ENCODE assay signal across 32 mouse cellular contexts in the genomic region with DNA sequence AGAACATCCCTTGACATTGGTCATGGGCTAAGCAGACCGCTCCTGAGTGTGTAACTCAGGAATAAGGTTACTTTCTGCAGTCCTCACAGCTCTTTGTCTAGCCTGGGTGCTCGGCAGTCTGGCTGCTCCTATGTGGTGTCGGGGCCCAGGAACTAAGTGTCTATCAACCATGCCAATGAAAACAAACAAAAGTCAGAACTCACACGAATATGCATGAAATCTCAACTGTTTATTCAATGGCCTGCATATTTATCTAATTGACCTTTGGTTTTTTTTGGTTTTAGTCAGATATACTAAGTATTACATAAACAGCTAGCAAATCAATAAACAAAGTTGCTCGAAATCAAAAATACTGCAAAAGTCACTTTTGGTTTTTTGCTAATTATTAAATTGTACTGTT. TPM values are rescaled to one million over a fixed set of nuclear protein-coding genes. Genes with fewer than 3 reads are reported as not detected.
DNase-seq lines count a peak whose midpoint lies in the region; ATAC-seq and TF ChIP-seq lines count a peak whose summit lies in the region.
"Had no signal": no experiment of that assay in that cellular context is flagged by ENCODE, and none has a peak within 500 bp of the region (broad histone marks: within the 10 kb centered on the region; RNA-seq: fewer than 3 reads in every experiment).

No protein-coding gene starts in this region.

- H3K27me3 ChIP-seq in liver, adult 2 months (ENCODE audit: control insufficient read depth, insufficient read depth, low read length) = no peaks in the 10 kb centered on the region
- H3K27me3 ChIP-seq in liver, embryonic 12.5 days (replicated peaks) = no peaks in the 10 kb centered on the region
- no peaks in the 10 kb centered on the region for H3K27me3 ChIP-seq in midbrain, embryonic 11.5 days (ENCODE audit: control insufficient read depth, insufficient read depth, low read length)
- H3K27me3 ChIP-seq in midbrain, embryonic 10.5 days (ENCODE audit: low read depth, poor library complexity, severe bottlenecking) = no peaks in the 10 kb centered on the region
- H3K27me3 ChIP-seq: CH12.LX; embryonic facial prominence, embryonic 13.5 days; embryonic facial prominence, embryonic 15.5 days; forebrain, embryonic 12.5 days had no signal

- no peak overlapping the region for H3K4me2 ChIP-seq in liver, embryonic 12.5 days
- H3K4me2 ChIP-seq in midbrain, embryonic 11.5 days = no peak overlapping the region
- H3K4me2 ChIP-seq: embryonic facial prominence, embryonic 13.5 days; embryonic facial prominence, embryonic 15.5 days; forebrain, embryonic 12.5 days had no signal

- peak overlapping the region; percentile 18 for H3K9ac ChIP-seq in liver, adult 2 months (ENCODE audit: low read depth, low read length)
- H3K9ac ChIP-seq in liver, embryonic 12.5 days = no peak overlapping the region
- H3K9ac ChIP-seq in midbrain, embryonic 11.5 days (ENCODE audit: low read length) = no peak overlapping the region
- H3K9ac ChIP-seq: embryonic facial prominence, embryonic 13.5 days; embryonic facial prominence, embryonic 15.5 days; forebrain, embryonic 12.5 days had no signal

- ATAC-seq in liver, embryonic 12.5 days = no peak
- no peak for ATAC-seq in midbrain, embryonic 11.5 days (ENCODE audit: low FRiP score)
- ATAC-seq: CD4-positive, CD25-positive, alpha-beta regulatory T cell, adult 4 months; forebrain, embryonic 14.5 days; forebrain, embryonic 16.5 days had no signal

- no peak overlapping the region for H3K4me3 ChIP-seq in liver, adult 2 months (ENCODE audit: insufficient read depth, low read depth, low read length)
- H3K4me3 ChIP-seq in liver, embryonic 12.5 days = no peak overlapping the region
- H3K4me3 ChIP-seq in midbrain, embryonic 11.5 days (ENCODE audit: low read depth, low read length) = no peak overlapping the region
- H3K4me3 ChIP-seq in midbrain, embryonic 10.5 days = no peak overlapping the region
- H3K4me3 ChIP-seq: embryonic facial prominence, embryonic 13.5 days; embryonic facial prominence, embryonic 15.5 days; erythroblast, embryonic 14.5 days; forebrain, embryonic 10.5 days; forebrain, embryonic 12.5 days had no signal

- peaks cover 9% of the 10 kb centered on the region for H3K4me1 ChIP-seq in liver, adult 2 months (ENCODE audit: control insufficient read depth, insufficient read depth, low read length)
- no peaks in the 10 kb centered on the region for H3K4me1 ChIP-seq in liver, embryonic 12.5 days
- no peaks in the 10 kb centered on the region for H3K4me1 ChIP-seq in midbrain, embryonic 11.5 days (ENCODE audit: control insufficient read depth, insufficient read depth, low read length)
- H3K4me1 ChIP-seq in midbrain, embryonic 10.5 days = no peaks in the 10 kb centered on the region
- H3K4me1 ChIP-seq: embryonic facial prominence, embryonic 13.5 days; embryonic facial prominence, embryonic 15.5 days; forebrain, embryonic 10.5 days; forebrain, embryonic 12.5 days had no signal

- no peaks in the 10 kb centered on the region for H3K36me3 ChIP-seq in liver, adult 2 months (ENCODE audit: control insufficient read depth, insufficient read depth, low read length)
- H3K36me3 ChIP-seq in liver, embryonic 12.5 days = no peaks in the 10 kb centered on the region
- no peaks in the 10 kb centered on the region for H3K36me3 ChIP-seq in midbrain, embryonic 11.5 days (ENCODE audit: control insufficient read depth, insufficient read depth, low read length)
- no peaks in the 10 kb centered on the region for H3K36me3 ChIP-seq in midbrain, embryonic 10.5 days
- H3K36me3 ChIP-seq: embryonic facial prominence, embryonic 13.5 days; embryonic facial prominence, embryonic 15.5 days; forebrain, embryonic 10.5 days; forebrain, embryonic 12.5 days; G1E had no signal

- TF ChIP-seq POLR2A in liver, adult 2 months (IDR thresholded peaks at IDR 0.05; ENCODE audit: extremely low read depth, insufficient read depth, low read length) = no peak

- no peak for TF ChIP-seq CTCF in liver, adult 2 months (IDR thresholded peaks at IDR 0.05; ENCODE audit: low read depth, low read length)

- no peaks in the 10 kb centered on the region for H3K79me2 ChIP-seq in liver, adult 2 months (ENCODE audit: control insufficient read depth, insufficient read depth, low read length)

- DNase-seq in liver, adult 2 months (ENCODE audit: extremely low read depth, low read depth, low spot score) = peak; percentile 90
- peak; percentile 26 for DNase-seq in midbrain, embryonic 11.5 days (ENCODE audit: low spot score, missing footprints)
- DNase-seq in midbrain, embryonic 10.5 days (ENCODE audit: low spot score) = no peak
- peak; percentile 47 for DNase-seq in NIH3T3 (ENCODE audit: low read depth)
- no peak for DNase-seq in adrenal gland, adult (ENCODE audit: inconsistent age in 2 of 2, low spot score in 1 of 2)
- DNase-seq in testis, postnatal 14 days (ENCODE audit: low spot score) = no peak
- DNase-seq: adrenal gland, adult 2 months; adrenal gland, postnatal 10 days; adrenal gland, postnatal 25 days; B cell, adult 2 months; cerebellum, adult 11 months; cerebellum, adult 18-20 months; cerebellum, adult 8-10 months; cerebellum, adult 9-11 months; cerebellum, postnatal 14 days; cerebellum, postnatal 36 days; embryo, embryonic 11 days had no signal

- peak overlapping the region; percentile 63 for H3K27ac ChIP-seq in liver, adult 2 months (replicated peaks; ENCODE audit: insufficient read depth, low read depth, low read length)
- no peak overlapping the region for H3K27ac ChIP-seq in liver, embryonic 12.5 days
- no peak overlapping the region for H3K27ac ChIP-seq in midbrain, embryonic 11.5 days (ENCODE audit: low read depth, low read length)
- H3K27ac ChIP-seq in midbrain, embryonic 10.5 days (replicated peaks) = no peak overlapping the region
- H3K27ac ChIP-seq: embryonic facial prominence, embryonic 13.5 days; embryonic facial prominence, embryonic 15.5 days; forebrain, embryonic 10.5 days; forebrain, embryonic 12.5 days had no signal

- H3K9me3 ChIP-seq in liver, embryonic 12.5 days (replicated peaks) = no peaks in the 10 kb centered on the region
- H3K9me3 ChIP-seq in midbrain, embryonic 11.5 days (ENCODE audit: control insufficient read depth, low read length) = no peaks in the 10 kb centered on the region
- H3K9me3 ChIP-seq in midbrain, embryonic 10.5 days (replicated peaks) = no peaks in the 10 kb centered on the region
- H3K9me3 ChIP-seq: embryonic facial prominence, embryonic 13.5 days; embryonic facial prominence, embryonic 15.5 days; forebrain, embryonic 10.5 days; forebrain, embryonic 12.5 days; G1E had no signal

- 27% methylated on average over 5 of the region's 5 CpGs for WGBS in liver, adult 2 months
- 60% methylated on average over 5 of the region's 5 CpGs for WGBS in liver, embryonic 12.5 days (ENCODE audit: insufficient replicate concordance)
- WGBS in midbrain, embryonic 11.5 days = 72% methylated on average over 5 of the region's 5 CpGs
- 70% methylated on average over 5 of the region's 5 CpGs for WGBS in midbrain, embryonic 10.5 days

RNA-seq across cellular contexts. Expression of a gene that starts 7.4 kb away (rescaled TPM):
- not detected in 2 replicates for total RNA-seq in liver, adult 2 months (2014; rRNA removed)
- 1.4 and 1.6 TPM in 2 replicates for polyA plus RNA-seq in liver, adult 2 months (2012; rRNA removed)
- not detected in 2 replicates for polyA plus RNA-seq in liver, embryonic 12.5 days (2016; fragmentation: Nextera tagmentation; extraction: Ambion mirVana)
- not detected in 2 replicates for polyA plus RNA-seq in midbrain, embryonic 11.5 days (2014; fragmentation: Nextera tagmentation; extraction: Ambion mirVana)
- not detected in 2 replicates for polyA plus RNA-seq in midbrain, embryonic 10.5 days (2016; fragmentation: Nextera tagmentation; extraction: Ambion mirVana)
- total RNA-seq: adrenal gland, adult 2 months; adrenal gland, postnatal 25 days; adrenal gland, postnatal 4 days; CH12.LX; common myeloid progenitor, adult 5-6 weeks; G1E had no signal
- polyA plus RNA-seq: adrenal gland, adult 2 months; brain, embryonic 14.5 days; CD4-positive, CD25-positive, alpha-beta regulatory T cell, adult 4 months; embryonic facial prominence, embryonic 11.5 days; embryonic facial prominence, embryonic 13.5 days; erythroblast, embryonic 14.5 days; forebrain, embryonic 10.5 days; forebrain, embryonic 12.5 days; forebrain, embryonic 14.5 days; forebrain, embryonic 16.5 days; G1E had no signal

RNA-seq across cellular contexts. Expression of a gene that starts 40.3 kb away (rescaled TPM):
- total RNA-seq in liver, adult 2 months (2014; rRNA removed) = 5.7 and 7.6 TPM in 2 replicates
- polyA plus RNA-seq in liver, adult 2 months (2012; rRNA removed) = 1.7 and 2.0 TPM in 2 replicates
- 13.2 and 13.6 TPM in 2 replicates for polyA plus RNA-seq in liver, embryonic 12.5 days (2016; fragmentation: Nextera tagmentation; extraction: Ambion mirVana)
- 13.5 and 14.2 TPM in 2 replicates for polyA plus RNA-seq in midbrain, embryonic 11.5 days (2014; fragmentation: Nextera tagmentation; extraction: Ambion mirVana)
- polyA plus RNA-seq in midbrain, embryonic 10.5 days (2016; fragmentation: Nextera tagmentation; extraction: Ambion mirVana) = 14.8 and 16.8 TPM in 2 replicates

Comparison
In these comparisons a context has a peak if more than half of its experiments do, and no peak if none do; other contexts are left out.
1. DNase-seq: peak in liver, adult 2 months (single experiment), midbrain, embryonic 11.5 days (single experiment) and NIH3T3 (single experiment); none in midbrain, embryonic 10.5 days (single experiment), adrenal gland, adult (0 of 2) and testis, postnatal 14 days (single experiment).